Mouse (Mus musculus) CH12F3 (cell line): Measurements from ENCODE around the gene Vamp8.

Experiments
- in situ Hi-C: fragments of 300-500 bp; cut with MboI; formaldehyde crosslinking; loops from 2 replicates; pipeline ENCODE4 v1.14.3; 2020; ENCODE audit warnings: low sequenced_read_pairs

Vamp8 gene

GRCm38 (mm10) chr6:72374206-72374605, 16.3 kb downstream of the Vamp8 start:
- in situ Hi-C loops: no loop called here

GRCm38 (mm10) chr6:72373184-72373583, 17.3 kb downstream of the Vamp8 start:
- in situ Hi-C loops: no loop called here

DNA sequence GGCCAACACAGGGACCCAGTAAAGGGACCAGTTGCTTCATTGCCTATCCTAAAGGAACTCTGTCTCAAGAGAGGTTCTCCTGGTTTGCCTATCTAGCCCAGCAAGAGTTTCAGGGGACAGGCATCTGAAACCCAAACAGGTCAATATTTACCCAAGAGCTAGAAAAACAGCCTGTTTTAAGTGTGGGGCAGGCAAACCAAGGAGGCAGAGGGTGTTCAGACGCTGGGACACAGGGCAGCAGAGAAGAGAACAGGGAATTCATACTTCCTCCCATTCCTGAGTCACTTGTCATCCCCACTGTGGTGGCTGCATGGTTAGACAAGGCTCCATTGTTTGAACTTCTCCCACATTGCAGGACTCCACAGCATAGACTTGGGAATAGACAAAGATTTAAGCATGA, 18.9 kb downstream of the Vamp8 start:
- in situ Hi-C loops: no loop called here

DNA sequence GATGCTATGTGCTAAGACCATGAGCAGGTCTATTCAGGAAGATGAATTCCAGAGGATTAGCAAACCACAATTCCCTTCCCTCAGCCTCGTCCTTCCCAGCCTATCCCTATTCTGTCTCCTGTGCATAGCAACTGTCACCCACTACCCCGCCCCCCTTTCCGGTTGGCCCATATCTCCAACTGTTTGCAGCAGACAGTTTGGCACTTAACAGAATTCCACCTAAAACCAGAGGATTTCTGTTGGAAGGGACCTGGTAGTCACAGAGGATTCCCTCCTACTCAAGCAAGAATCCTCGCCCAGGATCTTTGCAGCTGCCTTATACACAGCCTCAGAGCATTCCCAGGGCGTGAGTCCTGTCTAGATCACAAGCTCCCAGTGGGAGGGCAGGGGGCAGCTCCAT, 19.4 kb downstream of the Vamp8 start:
- in situ Hi-C loops: no loop called here

- in situ Hi-C loops: no loop called here
Measured at GRCm38 (mm10) chr6:72370091-72370490, 20.4 kb downstream of the Vamp8 start.

DNA sequence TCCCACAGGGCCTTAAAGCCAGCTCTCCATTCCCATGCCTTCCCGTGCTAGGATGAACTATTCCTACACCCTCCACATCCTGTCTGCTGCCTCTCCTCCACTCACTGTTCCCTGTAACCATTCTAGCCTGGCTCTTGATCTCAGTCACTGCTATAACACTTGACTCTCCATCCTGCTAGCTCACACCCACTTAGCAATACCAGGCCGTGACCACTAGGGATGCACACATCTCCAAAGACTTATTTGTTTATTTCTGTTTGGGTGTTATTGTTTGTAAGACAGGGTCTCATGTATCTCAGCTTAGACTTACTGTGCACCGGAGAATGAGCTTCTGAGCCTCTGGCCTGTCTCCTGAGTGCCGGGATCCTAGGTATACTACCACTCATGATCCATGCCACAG, 20.9 kb downstream of the Vamp8 start:
- in situ Hi-C loops: no loop called here

GRCm38 (mm10) chr6:72367460-72367974, 23.0 kb downstream of the Vamp8 start:
- in situ Hi-C loops: no loop called here

GRCm38 (mm10) chr6:72366844-72367443, 23.6 kb downstream of the Vamp8 start, which contains the start of gene Rnf181:
Gene Rnf181, minus strand, starts transcription at chr6:72366956.
- in situ Hi-C loops: no loop called here

GRCm38 (mm10) chr6:72366304-72366703, 24.2 kb downstream of the Vamp8 start:
- in situ Hi-C loops: no loop called here

DNA sequence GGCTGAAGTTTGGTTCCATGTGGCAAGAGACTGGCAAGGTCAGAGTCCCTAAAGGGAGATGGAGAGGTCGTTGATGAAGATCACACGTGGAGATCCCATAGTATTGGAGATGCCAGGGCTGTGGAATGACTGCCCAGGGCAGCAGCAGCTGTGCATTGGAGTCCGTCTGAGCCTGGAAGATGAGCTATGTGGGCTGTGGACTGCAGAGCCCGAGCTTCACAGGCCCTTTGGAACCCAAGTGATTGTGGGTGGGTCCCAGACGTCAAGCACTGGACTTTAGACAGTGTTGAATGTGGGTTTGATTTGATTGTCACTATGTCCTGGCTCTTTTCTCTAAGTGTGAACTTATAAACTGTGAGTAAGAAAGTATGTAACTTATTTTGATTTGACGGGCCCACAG, 25.5 kb downstream of the Vamp8 start:
- in situ Hi-C loops: no loop called here

GRCm38 (mm10) chr6:72364009-72364408, 26.5 kb downstream of the Vamp8 start:
- in situ Hi-C loops: no loop called here

- in situ Hi-C loops: no loop called here
Measured at GRCm38 (mm10) chr6:72362132-72363028, 28.1 kb downstream of the Vamp8 start.

- in situ Hi-C loops: no loop called here
Measured at GRCm38 (mm10) chr6:72361121-72361551, 29.4 kb downstream of the Vamp8 start.

- in situ Hi-C loops: no loop called here
Measured at GRCm38 (mm10) chr6:72360599-72360935, 29.9 kb downstream of the Vamp8 start.

DNA sequence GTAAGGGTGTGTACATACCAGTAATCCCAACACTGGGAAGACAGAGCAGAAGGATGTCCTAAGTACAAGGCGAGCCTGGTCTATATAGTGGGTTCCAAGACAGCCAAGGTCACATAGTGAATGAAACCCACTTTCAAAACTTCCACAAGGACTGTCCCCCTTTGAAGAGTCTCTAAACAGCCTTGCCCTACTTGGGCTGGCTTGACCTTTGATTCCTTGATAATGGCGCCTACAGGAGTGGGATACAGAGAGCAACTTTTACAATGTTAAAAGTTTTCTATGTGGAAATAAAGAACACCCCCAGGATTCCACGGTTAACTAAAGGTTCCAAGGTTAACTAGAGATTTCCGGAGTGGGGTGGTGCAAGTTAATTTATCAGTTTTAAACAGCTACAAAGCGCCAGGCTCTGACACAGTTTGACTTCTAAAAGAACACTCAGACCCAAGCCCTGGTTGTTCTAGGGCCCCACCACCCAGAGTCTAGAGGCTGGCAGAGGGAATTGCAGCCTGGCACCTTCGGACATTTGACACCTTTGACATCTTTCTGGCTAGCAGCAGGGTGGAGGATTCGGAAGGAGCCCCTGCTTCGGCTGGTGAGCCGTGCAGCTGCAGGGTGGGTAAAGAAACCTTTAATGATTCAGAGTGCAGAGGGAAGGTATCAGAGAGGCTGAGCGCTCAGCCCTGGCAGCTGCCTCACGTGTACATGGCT, 30.5 kb downstream of the Vamp8 start:
- in situ Hi-C loops: no loop called here

- in situ Hi-C loops: no loop called here
Measured at GRCm38 (mm10) chr6:72359343-72359742, 31.2 kb downstream of the Vamp8 start.

- in situ Hi-C loops: no loop called here
Measured at GRCm38 (mm10) chr6:72358086-72358764, 32.3 kb downstream of the Vamp8 start.

- in situ Hi-C loops: no loop called here
Measured at GRCm38 (mm10) chr6:72357164-72358079, 33.1 kb downstream of the Vamp8 start.

- in situ Hi-C loops: no loop called here
Measured at GRCm38 (mm10) chr6:72356001-72356532, 34.4 kb downstream of the Vamp8 start.
